Mouse (Mus musculus): Measurements from ENCODE around the gene Pdlim3. TPM values are rescaled to one million over a fixed set of nuclear protein-coding genes. Genes with fewer than 3 reads are reported as not detected.

The Pdlim3 gene
- polyA plus RNA-seq, 1 experiment from 2014 or later, result 52.5 TPM

Other genes with a start within 250 kb of the Pdlim3 start
- 0.14 and 0.23 TPM in 2 replicates for gene Ccdc110, start 49.2 kb downstream of the Pdlim3 start, polyA plus RNA-seq (2015; fragmentation: Nextera tagmentation; extraction: Ambion mirVana)
- gene 1700029J07Rik, start 89.8 kb downstream of the Pdlim3 start, polyA plus RNA-seq (2015; fragmentation: Nextera tagmentation; extraction: Ambion mirVana), result 3.3 and 3.7 TPM in 2 replicates
- gene Ufsp2, start 90.1 kb downstream of the Pdlim3 start, polyA plus RNA-seq (2015; fragmentation: Nextera tagmentation; extraction: Ambion mirVana), result 93.0 and 104 TPM in 2 replicates
- gene Lrp2bp, start 113.8 kb downstream of the Pdlim3 start, polyA plus RNA-seq (2015; fragmentation: Nextera tagmentation; extraction: Ambion mirVana), result 0.28 and 0.49 TPM in 2 replicates
- gene Ankrd37, start 120.2 kb downstream of the Pdlim3 start, polyA plus RNA-seq (2015; fragmentation: Nextera tagmentation; extraction: Ambion mirVana), result 19.5 and 20.4 TPM in 2 replicates